Mouse (Mus musculus): ENCODE data around the gene Olfr844.

Olfr844 gene

DNA sequence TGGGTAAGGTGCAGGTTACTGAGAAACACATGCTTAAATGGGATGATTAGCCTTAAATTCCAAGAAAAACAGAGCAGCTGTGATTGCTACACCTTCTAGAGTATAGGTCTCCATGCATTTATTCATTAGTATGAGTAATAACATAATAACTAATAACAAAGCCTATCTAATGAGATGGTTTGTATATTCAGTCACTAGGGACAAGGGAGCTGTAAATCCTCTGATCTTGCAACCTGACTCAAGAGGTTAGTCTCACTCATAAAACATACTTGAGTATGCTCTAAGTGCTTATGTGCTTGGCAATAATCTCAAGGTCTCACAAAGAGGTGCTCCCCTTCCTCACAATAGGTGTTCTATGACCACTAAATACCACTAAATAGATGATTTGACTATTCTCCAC lies at the start of gene Olfr844:
Gene Olfr844, plus strand, starts transcription at position 301 of the 400 bp plus-strand sequence.
- DNase-seq (ENCODE audit: inconsistent age in 2 of 2, low spot score in 1 of 2) = no peak

DNA sequence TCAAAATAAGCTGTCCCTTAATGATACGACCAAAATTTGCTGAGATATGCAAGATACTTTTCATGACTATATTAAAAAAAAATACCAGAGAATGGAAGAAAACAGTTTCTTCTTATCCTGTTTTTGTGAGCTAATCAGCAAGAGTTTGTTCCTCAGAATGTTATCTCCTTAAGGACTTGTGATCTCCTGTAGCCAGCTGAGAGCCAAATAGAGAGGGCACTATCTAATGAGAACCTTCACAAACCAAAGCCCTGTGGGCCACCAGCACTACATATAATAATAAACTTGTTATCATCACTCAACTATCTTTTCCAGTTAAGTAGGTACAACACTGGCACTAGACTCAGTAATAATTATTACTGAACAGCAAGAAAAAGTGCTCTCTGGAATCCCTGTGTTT lies 20.0 kb downstream of the Olfr844 start, which contains the start of gene Olfr845:
Gene Olfr845, plus strand, starts transcription at position 301 of the 400 bp plus-strand sequence.
- no peak for DNase-seq (ENCODE audit: inconsistent age in 2 of 2, low spot score in 1 of 2)

DNA sequence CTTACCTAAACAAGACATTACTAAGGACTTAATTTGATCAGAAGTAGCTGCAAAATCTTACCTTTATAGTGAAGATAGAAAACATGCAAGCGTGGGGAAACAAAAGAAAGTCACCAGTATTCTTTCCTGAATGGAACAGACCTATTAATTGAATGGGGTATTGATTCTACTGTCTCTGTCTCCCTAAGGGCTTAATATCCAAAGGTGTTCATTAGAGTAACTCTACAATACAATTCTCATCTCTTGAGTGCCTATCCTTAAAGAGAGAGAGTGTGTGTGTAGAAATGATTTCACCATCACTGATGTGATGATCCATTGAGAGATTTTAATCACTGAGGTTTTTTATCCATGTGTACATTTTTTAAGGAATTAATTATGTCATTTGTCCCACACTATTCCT lies 47.8 kb downstream of the Olfr844 start, which contains the start of gene Olfr846:
Gene Olfr846, minus strand, starts transcription at position 101 of the 400 bp plus-strand sequence.
- DNase-seq (ENCODE audit: inconsistent age in 2 of 2, low spot score in 1 of 2) = no peak

Measured in adrenal gland, adult (tissue).